Mouse (Mus musculus) midbrain, postnatal 0 days (tissue): ENCODE data around the gene Scg2. TPM values are rescaled to one million over a fixed set of nuclear protein-coding genes. Genes with fewer than 3 reads are reported as not detected.

Experiments
- ATAC-seq: fragments of 200-750 bp; cut with Nextera tagmentation; 2 replicates; pipeline ENCODE4 v1.8.0; 2017; ENCODE audit warnings: moderate number of reproducible peaks, mild to moderate bottlenecking, moderate TSS enrichment, moderate library complexity; ENCODE audit not compliant: low FRiP score
- DNase-seq: peaks from one replicate; pipeline ENCODE4 v3.0.0-alpha.2; 2015; ENCODE audit warnings: low spot score
- H3K27ac ChIP-seq: fragments of 300-500 bp; sonication (generic); 2 replicates; pipeline ENCODE4 v1.5.1; 2014; ENCODE audit warnings: low read depth, mild to moderate bottlenecking, low read length, mixed read lengths
- H3K27me3 ChIP-seq: fragments of 300-500 bp; sonication (generic); 2 replicates; pipeline ENCODE4 v1.6.1; 2014; ENCODE audit warnings: low read length, control low read depth, mixed read lengths; ENCODE audit not compliant: insufficient read depth
- H3K36me3 ChIP-seq: fragments of 300-500 bp; sonication (generic); 2 replicates; pipeline ENCODE4 v1.6.1; 2014; ENCODE audit warnings: low read length, control low read depth, mixed read lengths; ENCODE audit not compliant: insufficient read depth
- H3K4me1 ChIP-seq: fragments of 300-500 bp; sonication (generic); 2 replicates; pipeline ENCODE4 v1.6.1; 2014; ENCODE audit warnings: mild to moderate bottlenecking, control low read depth, antibody characterized with exemption, low read length, mixed read lengths; ENCODE audit not compliant: insufficient read depth
- H3K4me2 ChIP-seq: fragments of 300-500 bp; sonication (generic); 2 replicates; pipeline ENCODE4 v1.6.1; 2014; ENCODE audit warnings: low read depth, mild to moderate bottlenecking, low read length, mixed read lengths; ENCODE audit not compliant: poor library complexity, severe bottlenecking
- H3K4me3 ChIP-seq: fragments of 300-500 bp; sonication (generic); 2 replicates; pipeline ENCODE4 v1.5.1; 2014; ENCODE audit warnings: low read depth, mild to moderate bottlenecking, low read length, moderate library complexity
- H3K9ac ChIP-seq: fragments of 300-500 bp; sonication (generic); replicated peaks from 2 replicates; pipeline ENCODE4 v1.6.1; 2014; ENCODE audit warnings: mild to moderate bottlenecking, low read length, moderate library complexity, mixed read lengths; ENCODE audit not compliant: poor library complexity, severe bottlenecking
- H3K9me3 ChIP-seq: fragments of 300-500 bp; sonication (generic); 2 replicates; pipeline ENCODE4 v1.6.1; 2016; ENCODE audit warnings: low read length, control low read depth
- CTCF ChIP-seq: IDR thresholded peaks from 2 replicates; pipeline ENCODE4 v1.5.1; 2016; ENCODE audit warnings: antibody characterized with exemption, mild to moderate bottlenecking
- WGBS: fragments of 180-500 bp; shearing (Covaris S2); extraction: QIAGEN DNeasy Blood & Tissue Kit; methylation state at CpG from one replicate; pipeline ENCODE4 v1.1.7; 2014; 5-methylcytosine and 5-hydroxymethylcytosine counted together
- polyA plus RNA-seq: library from polyadenylated mRNA; unstranded; fragments of >200 nt; fragmentation: Nextera tagmentation; extraction: Ambion mirVana; gene quantifications from 2 replicates; pipeline ENCODE4 v1.2.1, GENCODE M21; 2015
- total RNA-seq: library from RNA; depleted of rRNA; stranded (reverse); fragments of >200 nt; gene quantifications from 2 replicates; pipeline ENCODE4 v1.2.3, GENCODE M21; 2014

The Scg2 gene
- total and polyA plus RNA-seq, 2 experiments from 2014 or later, result 173 to 309 TPM

DNA sequence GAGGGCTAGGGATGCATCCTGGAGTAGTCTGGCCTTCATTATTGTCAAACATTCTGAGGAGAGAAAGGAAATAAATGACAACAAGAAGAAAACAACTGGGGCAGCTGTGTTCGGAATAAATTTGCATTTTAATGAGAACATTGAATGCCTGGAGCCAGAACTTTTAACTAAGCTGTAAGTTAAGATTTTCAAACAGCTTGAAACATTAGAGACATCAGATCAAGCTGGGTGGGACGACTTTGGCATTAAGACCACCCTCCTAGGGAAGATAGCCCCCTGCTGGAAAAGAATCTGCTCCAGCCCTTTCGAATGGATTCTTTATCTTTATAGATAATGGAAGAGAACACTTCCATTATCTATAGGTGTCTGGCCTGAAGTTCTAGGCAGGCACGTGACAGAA lies 14.2 kb upstream of the Scg2 start:
- Histone ChIP-seq H3K4me3 (no peak overlapping the region), H3K27ac (no peak overlapping the region), H3K36me3 (no peaks in the 10 kb centered on the region), H3K9me3 (no peaks in the 10 kb centered on the region), H3K27me3 (no peaks in the 10 kb centered on the region), H3K9ac (no peak overlapping the region), H3K4me2 (no peak overlapping the region), H3K4me1 (peaks cover 3% of the 10 kb centered on the region; the same call in 1 of the 2 replicates)
- ATAC-seq, result no peak
- 7% methylated on average over 4 of the region's 4 CpGs for WGBS
- no peak for TF ChIP-seq CTCF
- no peak for DNase-seq

- Histone ChIP-seq H3K4me1 (peaks cover 3% of the 10 kb centered on the region; the same call in 1 of the 2 replicates), H3K9ac (no peak overlapping the region), H3K27me3 (no peaks in the 10 kb centered on the region), H3K27ac (no peak overlapping the region), H3K9me3 (no peaks in the 10 kb centered on the region), H3K36me3 (no peaks in the 10 kb centered on the region), H3K4me2 (no peak overlapping the region), H3K4me3 (no peak overlapping the region)
- no peak for TF ChIP-seq CTCF
- ATAC-seq (0 out of 2 replicates have a peak, but pooled peaks have one; percentile 24), DNase-seq (peak; percentile 72)
- 26% methylated on average over 1 of the region's 1 CpGs for WGBS
Observed at GRCm38 (mm10) chr1:79452339-79452738, 12.4 kb upstream of the Scg2 start.

GRCm38 (mm10) chr1:79450343-79451021 lies 10.6 kb upstream of the Scg2 start:
- DNase-seq, result peak; percentile 59
- Histone ChIP-seq H3K4me1 (peaks cover 3% of the 10 kb centered on the region; the same call in 1 of the 2 replicates), H3K27me3 (no peaks in the 10 kb centered on the region), H3K27ac (peak overlapping the region; percentile 68), H3K9me3 (no peaks in the 10 kb centered on the region), H3K36me3 (no peaks in the 10 kb centered on the region), H3K4me3 (peak overlapping the region; percentile 30), H3K9ac (peak overlapping the region; percentile 46), H3K4me2 (peak overlapping the region; percentile 45)
- peak; percentile 76 for ATAC-seq
- no peak for TF ChIP-seq CTCF
- 7% methylated on average over 20 of the region's 20 CpGs for WGBS

DNA sequence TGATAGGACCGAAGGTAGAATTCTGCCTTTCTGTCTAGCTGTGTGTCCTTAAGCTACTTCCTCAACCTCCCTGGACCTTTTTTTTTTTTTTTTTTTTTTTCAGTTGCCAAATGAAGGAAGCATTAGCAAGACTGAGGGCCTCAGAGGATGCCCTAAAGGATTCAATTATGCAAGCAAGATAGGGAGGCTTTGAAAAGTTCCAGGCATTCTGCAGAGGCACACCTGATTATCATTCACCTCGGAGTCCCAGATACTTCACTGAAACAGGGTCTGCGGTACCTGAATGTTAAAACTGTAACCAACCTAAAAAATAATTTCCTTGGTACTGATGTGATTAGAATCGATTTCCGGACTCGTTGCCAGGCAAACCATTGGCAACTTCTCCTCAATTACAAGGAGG lies 10.0 kb upstream of the Scg2 start:
- TF ChIP-seq CTCF, result no peak
- H3K9ac ChIP-seq, result peak overlapping the region; percentile 46
- ATAC-seq (no peak; the same call in 1 of the 2 replicates), DNase-seq (no peak)
- H3K4me3 ChIP-seq, result peak overlapping the region; percentile 30
- 10% methylated on average over 6 of the region's 6 CpGs for WGBS
- peak overlapping the region; percentile 68 for H3K27ac ChIP-seq
- H3K4me2 ChIP-seq, result peak overlapping the region; percentile 45
- no peaks in the 10 kb centered on the region for H3K27me3 ChIP-seq
- no peaks in the 10 kb centered on the region for H3K36me3 ChIP-seq
- H3K4me1 ChIP-seq, result peaks cover 3% of the 10 kb centered on the region; the same call in 1 of the 2 replicates
- no peaks in the 10 kb centered on the region for H3K9me3 ChIP-seq

DNA sequence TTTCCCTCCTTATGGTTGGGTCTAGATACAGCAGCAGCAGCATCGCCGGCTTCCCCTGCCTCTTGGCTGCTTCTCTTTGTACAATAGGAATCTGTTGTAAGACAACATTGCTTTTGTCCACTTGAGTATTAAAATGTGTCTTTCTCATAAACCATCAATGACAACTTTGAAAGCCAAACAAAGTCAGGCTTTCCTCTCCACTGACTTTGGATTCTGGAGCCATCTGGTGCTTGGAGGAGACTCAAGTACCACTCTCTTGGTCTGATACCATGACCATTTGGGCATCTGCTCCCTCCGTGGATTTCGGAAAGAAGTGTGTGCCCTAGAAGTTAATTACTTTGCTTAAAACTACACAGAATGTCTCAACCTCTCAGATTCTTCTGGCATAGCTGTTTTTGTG lies 5.7 kb upstream of the Scg2 start:
- no peak overlapping the region for H3K4me3 ChIP-seq
- H3K27me3 ChIP-seq, result no peaks in the 10 kb centered on the region
- no peak overlapping the region for H3K9ac ChIP-seq
- peak; percentile 34 for DNase-seq
- ATAC-seq, result no peak
- H3K36me3 ChIP-seq, result no peaks in the 10 kb centered on the region
- TF ChIP-seq CTCF, result no peak
- no peak overlapping the region for H3K4me2 ChIP-seq
- H3K4me1 ChIP-seq, result peaks cover 3% of the 10 kb centered on the region; the same call in 1 of the 2 replicates
- no peak overlapping the region for H3K27ac ChIP-seq
- 82% methylated on average over 4 of the region's 4 CpGs for WGBS
- H3K9me3 ChIP-seq, result no peaks in the 10 kb centered on the region

GRCm38 (mm10) chr1:79437755-79438154 lies 2.2 kb downstream of the Scg2 start:
- DNase-seq, result no peak
- peaks cover 5% of the 10 kb centered on the region; the same call in 1 of the 2 replicates for H3K36me3 ChIP-seq
- no peaks in the 10 kb centered on the region for H3K4me1 ChIP-seq
- no peak overlapping the region for H3K4me3 ChIP-seq
- H3K9ac ChIP-seq, result no peak overlapping the region
- no peak for ATAC-seq
- no peak overlapping the region for H3K27ac ChIP-seq
- no peaks in the 10 kb centered on the region for H3K9me3 ChIP-seq
- no peaks in the 10 kb centered on the region for H3K27me3 ChIP-seq
- WGBS, result 74% methylated on average over 1 of the region's 1 CpGs
- TF ChIP-seq CTCF, result no peak
- peak overlapping the region; percentile 42 for H3K4me2 ChIP-seq
